Mouse (Mus musculus): ENCODE measurements at regions not wholly inside any gene's neighbourhood (a gene's known extent, or its start where the extent isn't known, plus 50 kb on each side); places are given as distances from the start of the nearest gene placed in this dataset.

GRCm38 (mm10) chr6:104038853-104039252 lies 453.7 kb upstream of the Cntn6 start:
- in situ Hi-C loops (cut with MboI, MseI) = no loop called here

DNA sequence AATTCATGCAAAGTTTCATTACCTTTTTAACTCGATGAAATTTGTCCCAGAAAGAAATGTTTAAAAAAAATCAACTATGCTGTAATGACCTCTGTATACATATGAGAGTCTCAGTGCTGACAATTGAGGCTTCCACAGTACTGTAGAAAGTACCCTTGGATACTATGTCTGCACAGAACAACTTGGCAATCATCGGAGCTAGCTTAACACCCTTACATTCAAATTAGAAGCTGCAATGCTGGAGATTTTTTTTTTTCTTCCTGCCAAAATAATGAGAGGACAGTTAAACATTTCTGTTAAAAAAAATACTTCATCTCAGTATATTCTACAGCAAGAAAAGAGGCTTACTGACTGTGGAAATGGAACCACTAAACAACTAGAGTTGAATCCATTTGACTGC lies 452.1 kb upstream of the Cntn6 start:
- in situ Hi-C loops (cut with MboI, MseI) = no loop called here

GRCm38 (mm10) chr6:104055996-104056395 lies 436.6 kb upstream of the Cntn6 start:
- in situ Hi-C loops (cut with MboI, MseI) = no loop called here

DNA sequence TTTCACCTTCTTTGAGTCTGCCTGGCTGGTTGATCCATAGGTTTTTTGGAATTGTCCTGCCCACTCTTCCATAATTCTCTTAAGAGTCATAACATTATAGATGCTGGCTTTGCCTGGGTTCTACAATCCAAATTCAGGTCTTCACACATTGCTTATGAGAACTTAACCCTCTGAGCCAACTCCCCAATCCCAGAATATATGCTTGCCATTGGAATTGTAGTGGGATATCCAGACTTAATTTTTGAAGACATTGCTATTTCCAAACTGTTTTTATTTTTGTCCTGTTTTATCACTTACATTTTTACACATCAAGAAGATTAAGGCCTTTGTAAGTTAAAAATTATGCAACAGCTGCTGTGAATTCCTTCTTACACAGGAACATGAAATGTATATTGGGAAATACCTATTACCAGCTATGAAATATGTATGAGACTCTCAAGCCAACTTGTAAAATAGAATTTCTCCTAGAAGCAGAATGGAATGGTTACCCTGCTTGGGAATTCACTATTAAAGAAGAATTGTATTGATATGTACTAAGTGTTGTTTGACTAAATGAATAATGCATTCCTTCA lies 430.8 kb upstream of the Cntn6 start:
- in situ Hi-C loops (cut with MboI, MseI) = no loop called here

DNA sequence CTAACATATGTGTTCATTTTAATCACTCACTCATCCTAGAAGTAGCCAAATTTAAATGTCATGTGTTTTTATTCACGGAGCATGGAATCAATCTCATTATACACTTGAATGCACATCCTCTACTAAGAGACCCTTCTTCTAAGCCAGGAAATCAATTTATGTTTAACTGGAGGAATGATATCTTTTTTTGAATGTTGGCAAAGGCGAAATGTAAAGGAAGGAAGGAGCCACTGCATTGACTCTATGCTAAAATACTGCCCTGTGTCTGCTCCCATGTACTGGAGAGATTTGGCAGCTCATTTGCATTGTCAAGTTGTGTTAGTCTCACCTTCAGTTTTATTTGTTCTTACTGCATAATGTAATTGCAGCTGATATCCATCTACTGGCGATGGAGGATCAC lies 412.0 kb upstream of the Cntn6 start:
- in situ Hi-C loops (cut with MboI, MseI) = no loop called here

- in situ Hi-C loops (cut with MboI, MseI) = no loop called here
These were observed 410.3 kb upstream of the Cntn6 start for GRCm38 (mm10) chr6:104082242-104082641.

- in situ Hi-C loops (cut with MboI, MseI) = no loop called here
These were observed 384.2 kb upstream of the Cntn6 start for GRCm38 (mm10) chr6:104108386-104108785.
